7 mouse cellular contexts compared by ENCODE assay signal in the genomic region with DNA sequence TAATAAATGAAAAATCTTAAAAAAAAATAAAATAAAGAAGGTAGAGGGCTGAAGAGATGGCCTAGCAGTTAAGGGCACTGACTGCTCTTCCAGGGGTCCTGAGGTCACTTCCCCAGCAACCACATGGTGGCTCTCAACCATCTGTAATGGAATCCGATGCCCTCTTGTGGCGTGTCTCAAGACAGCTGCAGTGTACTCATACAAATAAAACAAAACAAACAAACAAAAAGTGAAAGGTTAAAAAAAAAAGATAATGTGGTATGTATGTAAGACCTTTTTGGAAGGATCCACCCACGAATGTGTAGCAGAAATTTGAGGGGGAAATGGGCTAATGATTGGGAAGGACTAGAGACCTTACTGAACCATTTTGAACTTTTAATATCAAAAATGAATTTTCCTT. TPM values are rescaled to one million over a fixed set of nuclear protein-coding genes. Genes with fewer than 3 reads are reported as not detected.
A peak's percentile ranks its signal among the peaks of the same experiment; 100 is the strongest.
DNase-seq lines count a peak whose midpoint lies in the region; ATAC-seq and TF ChIP-seq lines count a peak whose summit lies in the region.

No protein-coding gene starts in this region.

- peak; percentile 56 for TF ChIP-seq CTCF in cerebellum, adult 2 months (IDR thresholded peaks at IDR 0.05; ENCODE audit: borderline replicate concordance, insufficient read depth, low read depth, low read length)

- peak overlapping the region; percentile 64 for H3K9ac ChIP-seq in hindbrain, embryonic 13.5 days

- TF ChIP-seq POLR2A in cerebellum, adult 2 months (IDR thresholded peaks at IDR 0.05; ENCODE audit: borderline replicate concordance, insufficient read depth, low read length) = no peak

- H3K27me3 ChIP-seq in cerebellum, adult 2 months (ENCODE audit: control insufficient read depth, insufficient read depth, low read length) = no peaks in the 10 kb centered on the region
- H3K27me3 ChIP-seq in hindbrain, embryonic 13.5 days = no peaks in the 10 kb centered on the region

- WGBS in cerebellum, adult 2 months = 6% methylated on average over 3 of the region's 3 CpGs
- WGBS in hindbrain, embryonic 13.5 days = 3% methylated on average over 3 of the region's 3 CpGs
- 5% methylated on average over 3 of the region's 3 CpGs for WGBS in macrophage (ENCODE audit: missing documents)

- H3K79me2 ChIP-seq in macrophage (ENCODE audit: inconsistent target) = no peaks in the 10 kb centered on the region

- H3K4me2 ChIP-seq in hindbrain, embryonic 13.5 days = peak overlapping the region; percentile 63

- H3K9me3 ChIP-seq in hindbrain, embryonic 13.5 days = no peaks in the 10 kb centered on the region

- ATAC-seq in hindbrain, embryonic 13.5 days (ENCODE audit: low FRiP score) = peak; percentile 76

- H3K27ac ChIP-seq in cerebellum, adult 2 months (ENCODE audit: insufficient read depth, low read length) = no peak overlapping the region
- H3K27ac ChIP-seq in hindbrain, embryonic 13.5 days = peak overlapping the region; percentile 83; the same call in 1 of the 2 replicates
- H3K27ac ChIP-seq in macrophage = no peak overlapping the region

- H3K36me3 ChIP-seq in hindbrain, embryonic 13.5 days = peaks cover 5% of the 10 kb centered on the region
- no peaks in the 10 kb centered on the region for H3K36me3 ChIP-seq in macrophage (ENCODE audit: inconsistent target)

- peak; percentile 68 for DNase-seq in ZHBTc4 (ENCODE audit: low read depth, low spot score)
- DNase-seq in cerebellum, adult 2 months = peak; percentile 44 to 52
- DNase-seq in forelimb bud, embryonic 11.5 days (ENCODE audit: low read depth, low spot score) = peak; percentile 52
- DNase-seq in left cerebral cortex, adult 18-20 months (ENCODE audit: low spot score in 2 of 2) = peak; percentile 34 to 42
- DNase-seq in right cerebral cortex, postnatal 10 days (ENCODE audit: low spot score in 2 of 2) = peak; percentile 63 to 64

- H3K4me3 ChIP-seq in cerebellum, adult 2 months (replicated peaks; ENCODE audit: insufficient read depth, low read depth, low read length) = peak overlapping the region; percentile 69
- peak overlapping the region; percentile 44 for H3K4me3 ChIP-seq in hindbrain, embryonic 13.5 days
- peak overlapping the region; percentile 61 for H3K4me3 ChIP-seq in macrophage (ENCODE audit: inconsistent target)

- H3K4me1 ChIP-seq in cerebellum, adult 2 months (ENCODE audit: control insufficient read depth, insufficient read depth, low read length) = no peaks in the 10 kb centered on the region
- H3K4me1 ChIP-seq in hindbrain, embryonic 13.5 days (replicated peaks) = 0 out of 2 replicates have a peak, but pooled peaks cover 4% of the 10 kb centered on the region

RNA-seq across cellular contexts. Expression of a gene that starts 0.5 kb away (rescaled TPM):
- 7.4 and 8.0 TPM in 2 replicates for polyA plus RNA-seq in cerebellum, adult 2 months (2012; rRNA removed)
- polyA plus RNA-seq in hindbrain, embryonic 13.5 days (2015; fragmentation: Nextera tagmentation; extraction: Ambion mirVana) = 0.17 and 0.27 TPM in 2 replicates
- total RNA-seq in left cerebral cortex, adult 18-20 months (2021) = 10 to 100 TPM; 10.6 to 11.8 TPM
- 10 to 100 TPM in 1 of 26 experiments, 1 to 10 TPM in 25; 1.1 to 11.4 (median 6.1) TPM for total RNA-seq in macrophage (2018; cell fraction: chromatin; rRNA removed)
- 1 to 10 TPM; 4.3 to 7.7 (median 6.0) TPM for total RNA-seq in macrophage (2018; cell fraction: cytosol; rRNA removed)
- total RNA-seq in macrophage (2018; cell fraction: nucleus; rRNA removed) = 10 to 100 TPM in 2 of 26 experiments, 1 to 10 TPM in 24; 2.0 to 11.2 (median 5.5) TPM
- 6.2 to 7.4 TPM (median 6.4 TPM) in 3 replicates for polyA plus RNA-seq in macrophage (2018)

RNA-seq across cellular contexts. Expression of a gene that starts 47.3 kb away (rescaled TPM):
- polyA plus RNA-seq in cerebellum, adult 2 months (2012; rRNA removed) = 13.6 and 15.0 TPM in 2 replicates
- polyA plus RNA-seq in hindbrain, embryonic 13.5 days (2015; fragmentation: Nextera tagmentation; extraction: Ambion mirVana) = 11.2 and 11.5 TPM in 2 replicates
- total RNA-seq in left cerebral cortex, adult 18-20 months (2021) = 10 to 100 TPM; 14.0 to 18.0 TPM
- total RNA-seq in macrophage (2018; cell fraction: chromatin; rRNA removed) = 100 to 1,000 TPM in 17 of 26 experiments, 10 to 100 TPM in 9; 60.2 to 146 (median 116) TPM
- 10 to 100 TPM; 14.3 to 28.5 (median 22.2) TPM for total RNA-seq in macrophage (2018; cell fraction: cytosol; rRNA removed)
- total RNA-seq in macrophage (2018; cell fraction: nucleus; rRNA removed) = 100 to 1,000 TPM in 3 of 26 experiments, 10 to 100 TPM in 23; 44.7 to 113 (median 71.8) TPM
- 13.9 to 17.0 TPM (median 15.7 TPM) in 3 replicates for polyA plus RNA-seq in macrophage (2018)

RNA-seq across cellular contexts. Expression of a gene that starts 57.7 kb away (rescaled TPM):
- polyA plus RNA-seq in cerebellum, adult 2 months (2012; rRNA removed) = 22.4 and 23.9 TPM in 2 replicates
- polyA plus RNA-seq in hindbrain, embryonic 13.5 days (2015; fragmentation: Nextera tagmentation; extraction: Ambion mirVana) = 1.8 and 1.9 TPM in 2 replicates
- total RNA-seq in left cerebral cortex, adult 18-20 months (2021) = 10 to 100 TPM; 21.6 to 24.0 TPM
- not detected for total RNA-seq in macrophage (2018; cell fraction: chromatin; rRNA removed)
- total RNA-seq in macrophage (2018; cell fraction: cytosol; rRNA removed) = not detected
- not detected for total RNA-seq in macrophage (2018; cell fraction: nucleus; rRNA removed)
- not detected in 3 replicates for polyA plus RNA-seq in macrophage (2018)
